Mouse (Mus musculus): ENCODE measurements around the gene Garem2. TPM values are rescaled to one million over a fixed set of nuclear protein-coding genes. Genes with fewer than 3 reads are reported as not detected.

The Garem2 gene
- total RNA-seq, 2 experiments from 2014 or later: 10.9 to 13.2 TPM

DNA sequence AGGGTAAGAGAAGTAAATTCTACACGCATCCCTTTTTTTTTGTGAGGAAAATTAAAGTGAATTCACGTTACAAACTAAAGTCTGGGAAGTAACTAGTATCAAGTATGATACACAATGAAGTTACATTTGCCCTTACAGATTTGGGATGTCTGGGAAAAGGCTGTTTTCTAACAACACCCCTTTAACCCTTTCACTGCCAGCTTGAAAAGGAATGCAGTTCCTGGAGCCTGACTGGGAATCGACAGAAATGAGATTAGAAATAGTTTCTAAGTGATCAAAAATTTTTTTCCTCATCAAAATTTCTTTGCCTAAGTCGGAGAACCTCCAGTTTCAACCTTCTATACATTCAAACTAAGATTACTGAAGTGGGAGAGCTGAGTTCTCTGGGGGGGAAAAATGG lies 49.1 kb downstream of the Garem2 start:
- no peak for DNase-seq

DNA sequence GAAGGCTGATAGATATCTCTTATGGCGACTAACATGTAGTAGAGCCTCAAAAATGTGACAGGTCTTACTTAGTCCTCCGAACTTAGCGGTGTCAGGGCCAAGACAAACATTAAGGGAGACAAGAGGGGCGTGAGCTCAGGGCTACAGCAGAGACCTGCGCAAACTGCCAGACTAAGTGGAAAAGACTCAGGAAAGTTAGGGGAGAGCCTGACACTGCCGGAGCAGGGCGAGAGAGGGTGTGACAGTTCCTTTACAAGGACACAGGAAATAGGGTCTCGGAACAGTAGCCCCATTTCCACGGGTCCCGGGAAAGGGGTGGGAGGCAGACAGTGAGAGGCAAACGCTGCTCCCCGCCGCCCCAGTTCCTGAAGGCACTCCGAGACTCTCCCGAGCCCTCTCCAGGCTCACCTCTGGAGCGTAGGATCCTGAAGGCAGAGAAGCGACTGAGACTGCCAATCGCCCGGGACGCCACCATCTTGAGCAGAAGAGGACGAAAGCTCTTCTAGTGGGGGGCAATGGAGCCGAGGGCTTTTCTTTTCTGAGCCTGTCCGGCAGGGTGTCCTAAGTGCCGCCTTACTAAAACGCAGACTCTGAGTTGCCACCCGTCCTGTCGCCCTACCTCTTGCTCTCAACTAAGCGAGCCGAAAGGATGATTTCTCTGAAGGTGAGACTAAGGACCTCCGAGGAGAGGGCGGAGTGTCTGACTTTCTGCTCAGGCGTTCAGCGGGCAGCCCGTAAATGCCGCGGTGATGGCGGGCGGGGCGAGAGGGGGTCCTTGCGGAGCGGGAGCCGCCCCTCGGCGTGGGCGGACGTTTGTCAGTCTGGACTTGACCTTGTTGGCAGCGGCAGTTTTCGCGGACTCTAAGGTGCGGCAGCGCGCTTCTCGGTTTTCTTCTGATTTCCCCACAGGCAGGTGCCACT lies 49.8 kb downstream of the Garem2 start, which contains the start of the genes Hadha and Hadhb:
Gene Hadha, minus strand, starts transcription at position 689 of the 921 bp plus-strand sequence.
Gene Hadhb, plus strand, starts transcription at position 775 of the 921 bp plus-strand sequence.
- peak; percentile 91 to 93 for DNase-seq

DNA sequence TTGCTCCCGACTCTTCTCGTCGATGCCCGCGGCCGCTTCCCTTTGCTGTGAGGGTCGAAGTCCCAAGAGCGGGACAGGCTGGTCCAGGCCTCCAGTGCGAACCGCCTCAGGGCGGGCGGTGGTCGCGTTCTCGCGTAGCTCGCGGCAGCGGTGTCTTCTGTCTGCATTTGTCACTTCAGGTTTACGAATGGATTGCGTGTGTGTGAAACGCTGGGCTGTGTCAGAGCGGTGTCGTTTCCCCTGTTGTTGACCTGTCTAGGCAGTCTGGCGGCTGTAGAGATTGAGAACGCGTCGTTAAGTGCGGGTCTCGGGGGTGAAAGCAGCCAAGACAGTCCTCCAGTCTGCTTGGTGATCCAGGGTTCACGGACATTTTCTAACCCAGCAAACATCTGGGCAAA lies 50.4 kb downstream of the Garem2 start:
- no peak for DNase-seq

DNA sequence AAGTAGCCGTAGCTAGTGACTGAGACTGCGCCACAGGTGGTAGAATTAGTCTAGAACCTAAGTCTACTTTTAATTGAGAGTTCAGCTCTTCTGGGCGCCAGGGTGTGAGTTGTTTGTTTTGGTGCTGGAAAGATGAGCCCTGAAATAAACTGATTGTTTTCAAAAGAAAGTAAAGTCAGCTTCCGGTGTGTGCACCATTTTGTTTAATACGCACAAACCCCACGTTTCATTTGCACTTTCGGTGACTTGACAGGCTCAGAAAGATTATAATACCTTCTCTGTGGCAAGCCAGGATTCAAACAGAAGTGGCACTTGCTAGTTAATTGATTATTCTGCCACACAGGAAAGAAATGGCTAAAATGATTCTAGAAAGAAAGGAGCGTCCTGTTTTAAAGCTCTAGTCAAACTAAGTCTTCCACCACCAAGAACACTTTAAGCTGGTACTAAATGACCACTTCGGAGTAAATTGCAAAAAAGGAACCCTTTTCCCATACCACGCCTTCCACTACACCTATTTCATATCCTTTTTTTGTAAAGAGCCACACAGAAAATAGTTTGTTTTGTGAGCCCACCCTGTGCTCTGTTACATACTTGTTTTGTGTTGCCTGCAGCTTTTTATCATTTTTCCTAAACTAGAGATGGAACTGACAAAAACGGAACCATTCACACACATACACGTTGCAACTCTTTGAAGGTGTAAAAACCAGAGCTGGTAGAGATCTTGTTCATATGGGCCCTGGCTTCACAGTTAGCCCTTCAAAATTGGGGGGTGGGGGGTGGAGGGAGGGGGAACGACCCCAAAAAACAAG lies 51.1 kb downstream of the Garem2 start:
- no peak for DNase-seq

DNA sequence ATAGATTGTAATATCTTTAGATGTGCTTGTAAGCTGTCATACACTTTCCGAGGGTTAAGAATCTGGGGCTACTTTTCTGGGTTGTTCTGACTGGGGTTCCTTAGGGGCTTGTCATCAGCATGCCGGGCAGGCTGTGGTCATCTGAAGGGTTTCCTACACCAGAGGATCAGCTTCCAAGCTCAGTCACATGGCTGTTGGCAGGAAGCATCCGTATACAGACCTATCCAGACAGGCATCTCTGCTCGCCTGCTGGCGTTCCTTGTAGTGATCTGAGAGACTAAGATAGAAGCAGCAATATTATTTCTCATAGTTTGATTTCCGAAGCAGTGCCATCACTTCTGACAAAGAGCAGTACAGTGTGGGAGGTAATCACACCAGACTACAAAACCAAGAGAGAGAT lies 54.6 kb downstream of the Garem2 start:
- DNase-seq: peak; percentile 9 to 18

DNA sequence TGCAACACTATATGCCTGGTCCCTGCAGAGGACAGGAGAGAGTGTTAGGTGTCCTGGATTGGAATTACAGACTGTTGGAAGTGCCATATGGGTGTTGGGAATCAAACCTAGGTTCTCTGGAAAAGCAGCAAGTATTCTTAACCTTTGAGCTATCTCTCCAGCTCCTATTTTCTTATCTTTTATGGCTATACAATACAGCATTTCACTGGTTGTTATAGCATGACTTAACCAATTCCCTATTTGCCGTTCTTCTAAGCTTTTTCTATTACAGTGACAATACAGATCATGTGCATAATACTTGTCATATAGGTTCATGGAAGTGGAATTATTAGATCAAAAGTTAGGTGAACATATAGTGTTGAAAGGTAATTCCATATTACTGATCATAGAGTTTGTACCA lies 56.9 kb downstream of the Garem2 start:
- no peak for DNase-seq

DNA sequence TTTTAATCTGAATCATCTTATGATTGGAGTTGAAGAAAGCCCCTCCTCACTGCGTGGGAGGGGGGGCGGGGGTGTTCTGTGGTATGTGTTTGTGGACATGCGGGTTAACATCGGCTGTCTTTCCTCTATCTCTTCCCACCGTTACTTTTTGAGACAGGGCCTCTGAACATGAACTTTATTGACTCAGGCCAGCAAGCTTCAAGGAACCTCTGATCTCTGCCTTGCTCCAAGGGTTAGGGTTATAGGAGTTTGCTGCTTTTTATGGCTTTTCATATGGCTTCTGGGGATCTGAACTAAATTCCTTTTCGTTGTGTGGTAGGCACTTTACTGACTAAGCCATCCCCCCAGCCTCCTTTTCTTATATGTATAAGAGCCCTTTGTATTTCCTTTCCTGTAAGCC lies 57.4 kb downstream of the Garem2 start:
- no peak for DNase-seq

DNA sequence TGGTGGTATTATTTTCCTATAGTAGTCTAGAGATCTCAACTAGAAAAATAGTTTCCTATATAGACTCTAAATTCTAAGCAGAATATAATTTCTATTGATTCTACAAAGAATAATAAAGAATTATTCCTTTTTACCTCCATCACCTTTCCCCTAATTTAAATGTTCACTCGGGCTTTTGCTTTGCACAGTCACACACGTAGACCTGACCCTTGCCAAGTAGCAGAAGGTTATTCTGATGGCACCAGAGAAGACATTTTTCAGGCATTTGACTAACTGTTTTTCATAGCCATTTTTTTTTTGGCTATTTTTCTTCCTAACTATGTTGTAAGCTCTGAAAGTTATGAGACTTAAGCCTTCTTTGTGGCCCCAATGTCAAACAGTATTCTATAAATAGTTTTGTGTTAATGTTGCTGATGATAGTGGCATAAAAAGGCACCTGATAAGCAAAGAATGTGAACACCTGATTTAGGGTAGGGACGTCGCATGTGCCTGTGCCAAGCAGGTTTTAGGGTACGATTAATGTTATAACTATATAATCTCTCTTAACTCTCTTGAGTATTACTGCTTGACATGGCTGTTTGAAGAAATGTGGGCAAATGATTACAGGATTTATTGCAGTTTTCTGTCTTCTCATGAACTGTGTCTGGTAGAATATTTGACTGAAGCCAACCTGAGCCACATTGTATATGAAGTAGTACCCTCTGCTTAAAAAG lies 60.4 kb downstream of the Garem2 start:
- no peak for DNase-seq

Other genes with a start within 250 kb of the Garem2 start
- not detected for gene Il6, start 92.0 kb upstream of the Garem2 start, total RNA-seq (2021)
- 1 to 10 TPM; 6.6 to 6.9 TPM for gene Tyms, start 31.5 kb upstream of the Garem2 start, total RNA-seq (2021)
- gene 3110082J24Rik, start 925 bp downstream of the Garem2 start, total RNA-seq (2021): 1 to 10 TPM; 2.8 to 3.7 TPM
- gene Hadha, start 50.0 kb downstream of the Garem2 start, total RNA-seq (2021): 10 to 100 TPM; 72.2 to 74.2 TPM
- 10 to 100 TPM; 91.7 to 93.3 TPM for gene Hadhb, start 50.1 kb downstream of the Garem2 start, total RNA-seq (2021)
- gene Adgrf3, start 100.6 kb downstream of the Garem2 start, total RNA-seq (2021): not detected
- gene Selenoi, start 127.4 kb downstream of the Garem2 start, total RNA-seq (2021): 10 to 100 TPM; 41.7 to 45.7 TPM
- gene Drc1, start 176.2 kb downstream of the Garem2 start, total RNA-seq (2021): 1 to 10 TPM; 8.7 to 9.3 TPM

Measured in layer of hippocampus, postnatal 36 days (tissue).